Mouse (Mus musculus) T-helper 2 cell (primary cell): ENCODE data around the gene Efna3.

Experiments used
- in situ Hi-C: fragments of 300-600 bp; cut with MboI, MseI; formaldehyde crosslinking; loops from one replicate; pipeline ENCODE4 v1.15.1; 2025; ENCODE audit warnings: high pct_unique_total_duplicates

Efna3 gene

GRCm38 (mm10) chr3:89285526-89285925 is 37.2 kb downstream of the Efna3 start:
- in situ Hi-C loops = no loop called here

DNA sequence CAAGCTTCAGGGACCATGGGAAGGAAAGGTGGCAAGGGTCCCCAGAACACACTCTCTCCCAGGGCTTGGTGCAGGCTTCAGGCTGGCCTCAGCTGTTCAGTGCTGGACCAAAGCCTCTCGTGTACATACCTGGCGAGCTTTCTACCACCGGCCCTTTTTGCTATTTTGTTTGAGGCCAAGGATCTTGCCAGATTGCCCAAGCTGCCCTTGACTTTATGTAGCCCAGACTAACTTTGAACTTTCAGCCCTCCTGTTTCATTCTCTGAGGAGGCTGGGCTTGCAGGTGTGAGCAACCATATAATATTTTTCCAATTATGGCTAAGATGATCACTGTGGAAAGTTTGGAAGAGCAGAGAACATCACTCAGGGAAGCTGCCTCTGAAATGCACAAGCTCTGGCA is 38.5 kb downstream of the Efna3 start:
- in situ Hi-C loops = loop anchor here (5.0 kb wide), 1 partner anchor 37 kb away; the partner anchor contains the start of genes Krtcap2 and Trim46

GRCm38 (mm10) chr3:89282291-89282643 is 40.5 kb downstream of the Efna3 start:
- in situ Hi-C loops = loop anchor here (5.0 kb wide), 1 partner anchor 35 kb away; the partner anchor contains the start of genes Krtcap2 and Trim46

DNA sequence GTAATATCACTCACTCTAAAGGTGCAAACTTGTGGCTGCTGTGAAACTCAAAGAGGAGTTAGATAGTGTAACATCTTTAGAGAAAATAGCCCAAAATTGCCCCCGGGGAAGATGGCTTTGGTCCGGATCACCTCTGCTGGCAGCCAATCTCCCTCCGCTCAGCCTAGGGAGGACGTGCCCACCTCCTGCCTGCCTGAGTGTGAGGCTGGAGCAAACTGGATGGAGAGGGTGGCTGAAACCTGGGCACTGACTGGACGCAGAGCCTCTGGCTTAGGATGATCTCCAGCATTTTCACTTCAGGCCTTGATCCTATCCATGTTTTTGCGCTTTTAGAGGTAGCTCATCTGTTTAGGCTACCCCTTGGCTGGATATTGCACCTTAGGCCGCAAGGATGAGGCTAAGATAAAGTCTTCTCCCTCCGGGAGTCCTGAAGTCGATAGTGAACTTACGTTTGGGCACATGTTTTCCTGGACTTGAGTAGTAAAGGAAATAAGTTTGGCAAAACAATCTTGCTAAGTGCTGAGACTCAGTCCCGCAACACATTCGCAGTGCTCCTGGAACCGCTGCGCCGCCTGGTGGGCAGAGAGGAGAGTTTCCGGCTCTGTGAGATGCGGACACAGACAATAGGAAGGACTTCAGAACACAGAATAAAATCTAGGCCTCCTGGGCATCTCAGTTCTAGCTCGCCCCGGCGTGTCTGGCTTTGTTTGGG is 41.0 kb downstream of the Efna3 start:
- in situ Hi-C loops = loop anchor here (5.0 kb wide), 1 partner anchor 34 kb away; the partner anchor contains the start of genes Krtcap2 and Trim46

GRCm38 (mm10) chr3:89280606-89281511 is 41.9 kb downstream of the Efna3 start, which contains the start of gene Efna1:
TSS of gene Efna1 (minus strand) at chr3:89281142.
- in situ Hi-C loops = loop anchor here (5.0 kb wide), 1 partner anchor 34 kb away; the partner anchor contains the start of genes Krtcap2 and Trim46

DNA sequence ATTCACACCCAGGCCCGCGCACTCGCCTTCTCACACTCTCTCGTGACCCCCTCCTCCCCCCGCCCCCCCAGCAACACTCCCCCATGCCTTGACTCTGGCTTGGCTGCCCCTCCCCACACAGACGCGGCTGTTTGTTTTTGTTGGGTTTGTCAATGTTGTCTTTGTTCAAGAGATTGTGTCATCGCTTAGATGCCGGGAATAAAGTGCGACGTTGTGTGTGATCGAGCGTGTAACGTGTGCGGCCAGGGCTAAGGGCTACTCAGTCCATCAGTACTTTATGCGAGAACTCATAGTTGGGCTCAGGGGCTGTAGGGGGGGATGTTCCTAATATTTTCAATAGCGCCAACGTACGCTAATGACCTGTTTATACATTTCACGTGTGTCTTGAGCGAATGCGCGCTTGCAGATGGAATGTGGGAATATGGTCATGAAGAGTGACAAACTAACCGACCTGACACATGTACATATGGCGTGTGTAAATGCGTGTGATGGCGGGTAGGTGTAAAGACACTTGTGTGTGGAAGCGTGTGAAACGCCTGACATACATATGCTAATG is 42.6 kb downstream of the Efna3 start:
- in situ Hi-C loops = loop anchor here (5.0 kb wide), 1 partner anchor 33 kb away; the partner anchor contains the start of genes Krtcap2 and Trim46

DNA sequence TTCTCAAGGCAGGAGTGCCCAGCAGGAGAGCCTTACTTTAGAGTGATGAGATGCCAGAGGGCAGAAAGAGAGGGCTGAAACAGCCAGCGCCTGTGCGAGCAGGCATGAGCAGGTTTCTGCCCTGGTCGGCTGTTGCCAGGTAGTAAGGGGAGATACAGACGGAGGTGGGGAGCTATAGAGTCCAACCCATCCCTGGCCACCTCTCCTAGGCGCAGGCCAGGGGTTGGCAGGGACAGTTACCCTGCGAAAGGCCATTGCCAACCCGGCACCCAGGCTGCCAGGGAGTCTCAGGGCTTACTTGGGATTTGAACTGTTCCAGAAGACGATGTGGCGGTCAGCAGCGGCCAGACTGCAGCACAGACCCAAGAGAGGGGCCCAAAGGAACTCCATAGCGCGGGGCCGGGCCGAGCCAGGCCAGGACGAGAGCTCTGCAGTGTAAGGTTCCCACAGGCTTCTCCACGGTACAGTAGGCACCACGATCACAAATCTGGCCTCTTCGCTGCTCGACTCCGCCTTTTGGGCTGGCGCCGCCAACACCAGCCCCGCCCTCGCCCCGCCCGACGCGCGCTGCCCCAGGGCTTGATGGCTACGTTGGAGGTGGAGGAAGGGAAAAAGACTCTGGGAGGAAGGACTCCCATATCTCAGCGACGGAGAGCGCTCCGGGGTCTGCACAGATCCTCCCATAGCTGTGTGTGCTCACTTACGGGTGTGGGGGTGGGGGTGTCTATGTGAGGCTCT is 43.4 kb downstream of the Efna3 start:
- in situ Hi-C loops = no loop called here

DNA sequence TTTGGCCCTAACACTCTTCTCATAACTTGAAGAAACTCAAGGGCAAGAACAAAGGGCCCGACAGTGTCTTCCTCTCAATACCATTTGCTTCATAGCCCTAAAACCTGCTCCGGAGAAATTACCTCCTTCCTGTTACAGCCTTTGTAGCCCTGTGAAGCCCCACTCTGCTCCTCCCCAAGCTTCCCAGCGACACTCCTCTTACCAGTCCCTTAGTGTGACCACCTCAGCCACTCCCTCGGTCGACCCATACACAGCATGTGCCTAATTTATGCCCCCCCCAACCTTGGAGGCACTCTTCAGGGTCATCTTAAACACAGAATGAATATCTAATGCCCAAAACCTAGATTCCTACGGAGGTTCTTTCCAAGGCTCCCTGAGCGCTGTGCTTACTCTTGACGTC is 44.1 kb downstream of the Efna3 start:
- in situ Hi-C loops = no loop called here

- in situ Hi-C loops = no loop called here
Observed at GRCm38 (mm10) chr3:89278107-89278506, 44.7 kb downstream of the Efna3 start.

GRCm38 (mm10) chr3:89277281-89278021 is 45.3 kb downstream of the Efna3 start:
- in situ Hi-C loops = no loop called here

DNA sequence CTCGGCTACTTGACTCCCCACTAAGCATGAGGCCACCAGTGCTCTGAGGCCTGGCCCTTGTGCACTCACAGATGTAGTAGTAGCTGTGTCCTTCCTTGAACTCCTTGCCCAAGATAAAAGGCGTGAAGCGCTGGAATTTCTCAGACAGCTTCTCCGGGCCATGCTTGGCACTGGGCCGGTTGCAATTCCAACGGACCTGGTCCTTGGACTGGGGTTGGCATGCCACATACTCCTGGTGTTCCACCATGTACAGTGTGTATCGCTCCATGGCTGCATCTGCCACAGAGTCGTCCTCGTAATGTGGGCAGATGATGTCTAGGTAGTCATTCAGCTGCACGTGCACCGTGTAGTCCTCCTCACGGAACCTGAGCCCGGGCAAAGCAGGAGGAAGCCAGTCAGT is 46.7 kb downstream of the Efna3 start:
- in situ Hi-C loops = no loop called here

DNA sequence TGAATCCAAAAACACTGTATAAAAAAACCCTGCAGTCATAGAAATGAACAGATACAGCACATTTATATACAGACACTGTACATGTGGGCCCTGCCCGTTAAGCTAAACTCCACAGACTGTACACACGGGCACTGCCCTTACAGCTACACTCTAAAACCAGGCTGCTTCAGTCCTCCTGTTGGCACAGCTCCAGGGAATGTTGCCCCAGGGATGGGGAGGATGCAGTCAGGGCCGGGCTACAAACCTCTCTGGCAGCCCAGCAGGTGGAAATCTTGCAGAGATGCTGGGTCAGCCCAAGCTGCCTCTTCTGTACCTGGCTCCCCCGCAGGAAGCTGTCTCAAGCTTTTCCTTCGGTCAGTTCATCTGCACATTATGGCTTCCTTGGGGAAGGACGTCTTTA is 51.0 kb downstream of the Efna3 start:
- in situ Hi-C loops = no loop called here

DNA sequence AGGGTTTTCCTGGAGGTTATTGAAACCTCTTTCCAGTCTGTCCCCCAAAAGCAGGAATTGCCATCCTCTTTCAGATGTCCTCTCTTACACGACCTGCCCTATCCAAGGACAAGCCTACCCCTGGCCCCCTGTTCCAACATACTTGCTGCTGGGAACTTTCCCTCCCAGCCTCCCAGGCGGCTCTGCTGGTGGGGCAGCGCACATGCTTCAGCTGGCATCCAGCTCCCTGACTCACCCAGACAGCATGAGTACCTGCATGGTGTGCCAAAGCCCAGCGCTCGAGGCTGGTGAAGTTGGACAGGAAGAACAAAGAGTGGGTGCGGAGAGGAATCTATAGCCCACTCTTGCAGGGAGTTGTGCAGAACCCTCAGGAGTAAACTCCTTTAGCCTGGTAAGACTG is 51.9 kb downstream of the Efna3 start:
- in situ Hi-C loops = no loop called here

DNA sequence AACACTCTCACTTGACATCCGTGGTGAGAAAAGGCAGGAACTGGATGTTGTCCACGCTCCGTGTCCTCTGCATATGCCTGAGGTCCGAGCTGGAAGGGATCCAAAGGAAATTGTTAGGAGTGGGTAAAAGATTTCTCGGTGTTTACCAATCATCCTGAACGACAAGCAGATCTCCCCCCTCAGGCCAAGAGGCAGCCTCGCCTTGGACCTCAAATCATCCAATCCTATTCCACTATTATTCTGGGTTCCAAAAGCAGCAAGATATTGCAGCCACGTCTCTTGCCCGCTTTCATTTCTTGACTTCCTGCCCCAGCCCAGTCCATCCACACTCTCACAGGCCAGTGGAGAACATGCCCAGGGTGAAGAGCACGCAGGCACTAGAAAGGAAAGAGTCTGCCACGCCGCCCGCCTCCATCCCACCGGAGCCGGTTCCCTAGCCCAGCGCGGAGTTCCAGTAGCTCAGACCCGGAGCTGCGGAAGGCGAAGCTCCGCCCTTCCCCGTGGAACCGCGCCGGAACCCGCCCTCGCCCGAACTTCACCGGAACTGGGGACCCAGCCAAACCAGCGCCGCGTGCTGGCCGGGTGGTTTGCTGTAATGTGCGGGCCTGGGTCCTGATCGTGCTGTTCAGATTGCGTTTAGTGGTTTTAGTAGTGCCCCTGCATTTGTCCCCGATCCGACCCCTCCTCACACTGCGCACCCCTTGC is 52.6 kb downstream of the Efna3 start, which contains the start of gene Slc50a1:
TSS of gene Slc50a1 (minus strand) at position 520 of the 705 bp plus-strand sequence.
- in situ Hi-C loops = no loop called here

- in situ Hi-C loops = no loop called here
Observed at GRCm38 (mm10) chr3:89268916-89269315, 53.8 kb downstream of the Efna3 start.

DNA sequence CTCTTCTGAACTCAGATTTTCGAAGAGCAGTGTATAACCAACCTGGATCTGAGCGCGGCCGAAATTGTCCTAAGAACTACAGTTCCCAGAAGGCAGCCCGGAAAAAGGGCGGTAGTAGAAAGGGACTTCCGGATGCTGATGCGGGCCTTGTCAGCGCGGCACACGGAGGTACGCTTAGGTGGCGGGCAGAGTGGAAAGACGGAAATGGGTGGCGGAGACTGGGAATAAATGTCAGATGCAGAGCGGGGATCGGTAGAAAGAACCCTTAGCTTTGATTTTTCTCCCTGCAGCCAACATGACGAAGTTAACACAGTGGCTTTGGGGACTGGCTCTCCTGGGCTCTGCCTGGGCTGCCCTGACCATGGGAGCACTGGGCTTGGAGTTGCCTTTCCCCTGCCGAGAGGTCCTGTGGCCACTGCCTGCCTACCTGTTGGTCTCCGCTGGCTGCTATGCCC is 56.3 kb downstream of the Efna3 start:
- in situ Hi-C loops = no loop called here
